Mouse (Mus musculus) left cerebral cortex, adult 9 months (tissue): ENCODE results near the gene Ucn3.

Experiments
- DNase-seq, 2 experiments: peaks; one replicate each; pipeline ENCODE4 v3.0.0; 2022; ENCODE audit warnings: low spot score in 2 of 2

Gene Ucn3

GRCm38 (mm10) chr13:3892601-3893000, 52.5 kb downstream of the Ucn3 start:
- DNase-seq = no peak

GRCm38 (mm10) chr13:3891479-3892087, 53.6 kb downstream of the Ucn3 start:
- DNase-seq = peak in 1 of 2 experiments; percentile 26
